Mouse (Mus musculus): ENCODE results near the gene Mapt. TPM values are rescaled to one million over a fixed set of nuclear protein-coding genes. Genes with fewer than 3 reads are reported as not detected.

Gene Mapt
- total and polyA plus RNA-seq, 3 experiments, result 0.21 to 1.7 (median 0.64) TPM

DNA sequence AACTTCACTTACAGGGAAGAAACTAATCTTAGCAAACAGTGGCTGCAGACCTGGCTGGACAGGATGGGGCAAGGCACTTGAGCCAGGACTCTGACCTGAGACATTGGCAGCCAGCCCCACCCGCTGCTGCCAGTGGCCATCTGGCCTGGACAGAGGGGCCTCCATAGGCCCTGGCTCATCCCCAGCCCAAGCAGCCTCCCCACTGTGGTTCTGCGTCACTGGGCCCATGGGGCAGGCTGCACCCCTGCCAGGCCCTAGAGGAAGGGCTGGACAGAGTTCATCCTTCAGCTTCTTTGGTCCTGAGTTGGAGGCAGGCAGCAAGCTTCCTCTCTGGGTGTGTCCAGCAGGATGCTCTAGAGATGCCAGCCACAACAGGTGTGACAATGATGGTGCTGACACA lies 41.2 kb upstream of the Mapt start:
- dilution Hi-C loops (cut with MboI; ENCODE audit: extremely low pct_ligation_motif_present, extremely low pct_unique_long_range_greater_than_20kb, low sequenced_read_pairs) (no loop called here), in situ Hi-C loops (cut with MboI; ENCODE audit: low pct_ligation_motif_present, low pct_unique_long_range_greater_than_20kb, low sequenced_read_pairs) (no loop called here)
- no peak for TF ChIP-seq ELF1 (IDR thresholded peaks at IDR 0.05; ENCODE audit: low read depth, low read length)
- TF ChIP-seq CTCF (conservative IDR thresholded peaks at IDR 0.05 in 1 of 2, IDR thresholded peaks at IDR 0.05 in 1 of 2; ENCODE audit: low read depth in 2 of 2, low read length in 2 of 2), result no peak
- TF ChIP-seq HCFC1 (IDR thresholded peaks at IDR 0.05; ENCODE audit: low read depth, low read length), result no peak
- TF ChIP-seq POLR2AphosphoS2 (IDR thresholded peaks at IDR 0.05; ENCODE audit: low read depth, low read length), result no peak
- no peak for TF ChIP-seq GABPA (IDR thresholded peaks at IDR 0.05; ENCODE audit: insufficient replicate concordance, low read depth, low read length)
- no peak for TF ChIP-seq JUN (IDR thresholded peaks at IDR 0.05; ENCODE audit: insufficient read depth, low read depth, low read length)
- no peak for TF ChIP-seq MYC (IDR thresholded peaks at IDR 0.05; ENCODE audit: low read depth, low read length)
- no peak for TF ChIP-seq MAX (IDR thresholded peaks at IDR 0.05; ENCODE audit: low read length)
- no peak for TF ChIP-seq TCF12 (IDR thresholded peaks at IDR 0.05; ENCODE audit: low read depth, low read length)
- TF ChIP-seq MXI1 (IDR thresholded peaks at IDR 0.05; ENCODE audit: low read depth, low read length), result no peak
- no peak for TF ChIP-seq RCOR1 (conservative IDR thresholded peaks at IDR 0.05; ENCODE audit: low read depth, low read length)
- no peak for TF ChIP-seq RAD21 (IDR thresholded peaks at IDR 0.05; ENCODE audit: low read depth, low read length)
- TF ChIP-seq IRF4 (IDR thresholded peaks at IDR 0.05; ENCODE audit: low read depth, low read length), result no peak
- H3K27me3 ChIP-seq (replicated peaks), result peaks cover 13% of the 10 kb centered on the region
- H3K36me3 ChIP-seq (replicated peaks in 1 of 2; ENCODE audit: control insufficient read depth in 1 of 2, insufficient read depth in 1 of 2, low read length in 1 of 2), result no peaks in the 10 kb centered on the region
- DNase-seq (ENCODE audit: extremely low read depth), result no peak
- no peak overlapping the region for H3K4me3 ChIP-seq (replicated peaks in 1 of 3; ENCODE audit: low read depth in 2 of 3, low read length in 2 of 3, poor library complexity in 1 of 3)
- H3K9me3 ChIP-seq (replicated peaks; ENCODE audit: low read length), result peaks cover 3% of the 10 kb centered on the region
- no peaks in the 10 kb centered on the region for H3K79me2 ChIP-seq (replicated peaks; ENCODE audit: control insufficient read depth, extremely low read depth, insufficient read depth, poor library complexity, severe bottlenecking)
- H3K4me2 ChIP-seq (ENCODE audit: insufficient read depth, low read depth, poor library complexity, severe bottlenecking), result no peak overlapping the region
- no peak overlapping the region for H3K9ac ChIP-seq (ENCODE audit: insufficient read depth, low read depth)
- H3K27ac ChIP-seq (ENCODE audit: insufficient read depth, low read depth), result no peak overlapping the region
- H3K4me1 ChIP-seq (ENCODE audit: control insufficient read depth in 1 of 2, insufficient read depth in 2 of 2), result peaks cover 7 to 21% of the 10 kb centered on the region in 2 experiments; a peak in 2 of 4 replicates

DNA sequence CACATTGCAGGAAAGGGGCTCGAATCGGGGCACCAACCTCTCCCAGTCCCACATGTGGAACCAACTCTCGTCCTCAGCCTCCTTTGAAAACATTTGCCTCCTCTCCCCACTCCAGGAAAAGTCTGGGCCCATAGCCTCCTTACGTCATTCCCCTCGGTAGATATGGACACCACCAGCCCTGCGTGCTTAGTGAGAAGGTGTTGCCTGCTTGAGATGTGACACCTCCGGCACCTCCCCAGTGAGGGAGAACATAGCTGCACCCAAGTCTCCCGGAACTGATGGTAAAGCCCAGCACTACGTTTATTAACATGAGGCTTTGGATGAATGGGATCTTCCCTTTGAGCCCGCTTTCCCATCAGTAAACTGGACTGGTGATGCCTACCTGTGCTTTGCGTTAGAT lies 35.8 kb upstream of the Mapt start:
- no peaks in the 10 kb centered on the region for H3K36me3 ChIP-seq (replicated peaks in 1 of 2; ENCODE audit: control insufficient read depth in 1 of 2, insufficient read depth in 1 of 2, low read length in 1 of 2)
- H3K4me2 ChIP-seq (ENCODE audit: insufficient read depth, low read depth, poor library complexity, severe bottlenecking), result no peak overlapping the region
- in situ Hi-C loops (cut with MboI; ENCODE audit: low pct_ligation_motif_present, low pct_unique_long_range_greater_than_20kb, low sequenced_read_pairs), result loop anchor here (5.0 kb wide), 1 partner anchor 428 kb away; no protein-coding TSS in a partner anchor
- H3K79me2 ChIP-seq (replicated peaks; ENCODE audit: control insufficient read depth, extremely low read depth, insufficient read depth, poor library complexity, severe bottlenecking), result no peaks in the 10 kb centered on the region
- no peak overlapping the region for H3K9ac ChIP-seq (ENCODE audit: insufficient read depth, low read depth)
- DNase-seq (ENCODE audit: extremely low read depth), result no peak
- H3K27ac ChIP-seq (ENCODE audit: insufficient read depth, low read depth), result no peak overlapping the region
- dilution Hi-C loops (cut with MboI; ENCODE audit: extremely low pct_ligation_motif_present, extremely low pct_unique_long_range_greater_than_20kb, low sequenced_read_pairs), result no loop called here
- TF ChIP-seq GABPA (IDR thresholded peaks at IDR 0.05; ENCODE audit: insufficient replicate concordance, low read depth, low read length) (no peak), KAT2A (IDR thresholded peaks at IDR 0.05; ENCODE audit: insufficient replicate concordance, low read length) (no peak), RCOR1 (conservative IDR thresholded peaks at IDR 0.05; ENCODE audit: low read depth, low read length) (no peak), CTCF (conservative IDR thresholded peaks at IDR 0.05 in 1 of 2, IDR thresholded peaks at IDR 0.05 in 1 of 2; ENCODE audit: low read depth in 2 of 2, low read length in 2 of 2) (no peak), JUND (conservative IDR thresholded peaks at IDR 0.05; ENCODE audit: low read depth, low read length) (no peak), SIN3A (IDR thresholded peaks at IDR 0.05; ENCODE audit: low read length) (no peak), USF1 (IDR thresholded peaks at IDR 0.05; ENCODE audit: low read depth, low read length) (no peak), UBTF (IDR thresholded peaks at IDR 0.05; ENCODE audit: low read depth, low read length) (no peak), ZKSCAN1 (IDR thresholded peaks at IDR 0.05; ENCODE audit: borderline replicate concordance, low read depth, low read length) (no peak), CHD2 (IDR thresholded peaks at IDR 0.05; ENCODE audit: low read length) (no peak), PAX5 (IDR thresholded peaks at IDR 0.05; ENCODE audit: low read length) (no peak), POLR2AphosphoS2 (IDR thresholded peaks at IDR 0.05; ENCODE audit: low read depth, low read length) (no peak), RAD21 (IDR thresholded peaks at IDR 0.05; ENCODE audit: low read depth, low read length) (no peak), BHLHE40 (IDR thresholded peaks at IDR 0.05; ENCODE audit: low read depth, low read length) (no peak), MEF2A (IDR thresholded peaks at IDR 0.05; ENCODE audit: borderline replicate concordance, low read depth, low read length) (no peak), USF2 (conservative IDR thresholded peaks at IDR 0.05; ENCODE audit: low read depth, low read length) (no peak), NRF1 (IDR thresholded peaks at IDR 0.05; ENCODE audit: low read depth, low read length) (no peak), IRF4 (IDR thresholded peaks at IDR 0.05; ENCODE audit: low read depth, low read length) (no peak)
- no peaks in the 10 kb centered on the region for H3K4me1 ChIP-seq (ENCODE audit: control insufficient read depth in 1 of 2, insufficient read depth in 2 of 2)
- H3K9me3 ChIP-seq (replicated peaks; ENCODE audit: low read length), result peaks cover 3% of the 10 kb centered on the region
- peaks cover 43% of the 10 kb centered on the region for H3K27me3 ChIP-seq (replicated peaks)
- no peak overlapping the region for H3K4me3 ChIP-seq (replicated peaks in 1 of 3; ENCODE audit: low read depth in 2 of 3, low read length in 2 of 3, poor library complexity in 1 of 3)

Measured in CH12.LX (cell line).